Mouse (Mus musculus): ENCODE data around the gene Arhgef15. TPM values are rescaled to one million over a fixed set of nuclear protein-coding genes. Genes with fewer than 3 reads are reported as not detected.

The Arhgef15 gene
- polyA plus RNA-seq, 1 experiment from 2014 or later: 27.3 TPM

DNA sequence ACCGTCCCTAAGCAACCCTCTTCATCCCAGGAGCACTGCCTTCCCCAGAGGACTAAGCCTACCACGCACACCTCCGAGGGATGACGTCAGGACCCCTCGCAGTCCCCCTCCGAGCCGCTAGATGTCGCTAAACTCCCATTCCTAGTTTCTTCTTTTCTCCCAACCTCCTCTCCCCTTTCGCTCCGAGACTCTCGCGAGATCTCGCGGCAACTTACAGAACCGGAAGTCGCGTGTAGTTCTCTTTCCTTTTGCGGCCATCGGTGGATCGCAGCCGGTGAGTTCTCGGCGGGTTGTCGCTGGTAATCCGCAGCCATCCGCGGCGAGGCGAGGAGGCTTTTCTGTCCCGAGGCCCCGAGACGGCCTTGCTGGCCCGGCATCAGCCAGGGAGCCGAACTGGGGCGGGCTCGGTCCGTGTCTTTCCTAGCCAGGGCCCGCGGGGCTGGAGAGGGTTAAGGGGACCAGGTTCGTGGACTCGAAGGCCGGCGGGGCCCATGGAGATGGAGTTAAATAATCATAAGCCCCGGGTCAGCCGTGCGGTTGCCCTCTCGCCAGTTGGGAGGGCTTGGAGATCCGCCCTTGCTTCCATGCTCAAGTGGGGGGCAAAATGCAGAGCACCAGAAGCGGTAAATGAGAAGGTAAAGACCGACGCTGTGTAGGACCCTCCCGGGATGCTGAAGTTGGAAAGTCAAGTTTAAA, 55.8 kb downstream of the Arhgef15 start, which contains the start of gene Rpl26:
Rpl26 (plus strand) TSS at position 233 of the 696 bp plus-strand sequence.
- peak within 1 kb of the TSS; percentile 96 for H3K9ac ChIP-seq (replicated peaks)
- H3K27me3 ChIP-seq (replicated peaks): 0 out of 2 replicates have a peak, but pooled peaks cover 4% of the 10 kb centered on the region
- H3K9me3 ChIP-seq (replicated peaks): no peaks in the 10 kb centered on the region
- H3K4me1 ChIP-seq: peaks cover 20% of the 10 kb centered on the region
- under 1% methylated on average over 52 of the region's 52 CpGs for WGBS
- peaks cover 34% of the 10 kb centered on the region for H3K36me3 ChIP-seq
- H3K4me3 ChIP-seq (replicated peaks): peak within 1 kb of the TSS; percentile 93
- peak within 1 kb of the TSS; percentile 94 for H3K27ac ChIP-seq (replicated peaks)
- peak; percentile 90 for ATAC-seq (ENCODE audit: low FRiP score)
- H3K4me2 ChIP-seq: peak within 1 kb of the TSS; percentile 80

DNA sequence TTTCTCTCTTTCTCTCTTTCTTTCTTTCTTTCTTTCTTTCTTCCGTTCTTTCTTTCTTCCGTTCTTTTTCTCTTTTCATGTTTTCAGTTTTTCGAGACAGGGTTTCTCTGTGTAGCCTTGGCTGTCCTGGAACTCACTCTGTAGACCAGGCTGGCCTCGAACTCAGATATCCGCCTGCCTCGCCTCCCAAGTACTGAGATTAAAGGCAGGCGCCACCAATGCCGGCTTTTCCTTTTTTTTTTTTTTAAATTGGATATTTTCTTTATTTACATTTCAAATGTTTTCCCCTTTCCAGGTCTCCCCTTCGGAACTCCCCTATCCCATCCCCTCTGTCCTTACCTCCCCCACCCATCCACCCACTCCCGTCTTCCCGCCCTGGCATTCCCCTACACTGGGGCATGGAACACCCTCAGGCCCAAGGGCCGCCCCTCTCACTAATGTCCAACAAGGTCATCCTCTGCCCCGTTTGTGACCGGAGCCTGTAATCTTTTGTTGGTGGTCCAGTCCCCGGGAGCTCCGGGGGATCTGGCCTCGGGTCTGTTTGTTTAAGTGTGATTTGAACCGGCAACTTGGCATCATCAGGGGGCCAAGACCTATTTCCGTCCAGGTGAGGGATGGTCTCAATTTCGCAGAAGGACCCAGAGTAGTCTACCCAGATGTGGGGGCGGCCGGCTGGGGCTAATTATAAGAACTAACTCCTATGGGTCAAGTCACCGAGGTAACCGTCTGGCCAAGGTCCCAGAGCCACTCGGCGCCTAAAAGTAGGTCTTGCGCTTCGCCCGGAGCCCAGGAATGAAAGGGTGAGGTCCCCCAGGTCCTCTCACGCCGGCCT, 56.5 kb downstream of the Arhgef15 start:
- H3K27ac ChIP-seq (replicated peaks): no peak overlapping the region
- H3K9ac ChIP-seq (replicated peaks): peak overlapping the region; percentile 51
- peaks cover 26% of the 10 kb centered on the region for H3K36me3 ChIP-seq
- H3K9me3 ChIP-seq (replicated peaks): no peaks in the 10 kb centered on the region
- 29% methylated on average over 31 of the region's 31 CpGs for WGBS
- 0 out of 2 replicates have a peak, but pooled peaks cover 4% of the 10 kb centered on the region for H3K27me3 ChIP-seq (replicated peaks)
- H3K4me3 ChIP-seq (replicated peaks): peak overlapping the region; percentile 93
- H3K4me1 ChIP-seq: peaks cover 20% of the 10 kb centered on the region
- H3K4me2 ChIP-seq: peak overlapping the region; percentile 80
- ATAC-seq (ENCODE audit: low FRiP score): peak; percentile 45

DNA sequence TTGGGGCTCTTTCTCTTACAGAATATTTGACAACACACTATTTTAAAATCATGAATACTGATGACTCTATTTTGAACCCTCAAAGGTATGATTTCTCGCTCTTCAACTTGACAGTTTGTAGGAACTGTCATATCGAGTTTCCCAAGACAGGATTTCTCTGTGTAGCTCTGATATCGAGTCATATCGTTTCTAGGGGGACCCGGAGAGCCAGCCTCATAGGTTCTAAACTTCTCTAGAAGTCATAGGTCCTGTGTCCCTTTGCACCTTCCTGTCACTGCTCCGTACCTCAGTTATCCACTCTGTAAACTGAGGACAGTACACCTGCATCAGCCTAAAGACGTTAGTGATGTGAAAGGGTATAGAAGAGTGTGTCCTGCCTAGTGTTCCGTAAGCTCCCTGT, 57.5 kb downstream of the Arhgef15 start:
- peaks cover 17% of the 10 kb centered on the region for H3K4me1 ChIP-seq
- H3K27ac ChIP-seq (replicated peaks): no peak overlapping the region
- peaks cover 17% of the 10 kb centered on the region for H3K36me3 ChIP-seq
- ATAC-seq (ENCODE audit: low FRiP score): no peak
- 93% methylated on average over 8 of the region's 8 CpGs for WGBS
- no peak overlapping the region for H3K9ac ChIP-seq (replicated peaks)
- 0 out of 2 replicates have a peak, but pooled peaks cover 4% of the 10 kb centered on the region for H3K27me3 ChIP-seq (replicated peaks)
- H3K9me3 ChIP-seq (replicated peaks): no peaks in the 10 kb centered on the region
- H3K4me2 ChIP-seq: no peak overlapping the region
- no peak overlapping the region for H3K4me3 ChIP-seq (replicated peaks)

DNA sequence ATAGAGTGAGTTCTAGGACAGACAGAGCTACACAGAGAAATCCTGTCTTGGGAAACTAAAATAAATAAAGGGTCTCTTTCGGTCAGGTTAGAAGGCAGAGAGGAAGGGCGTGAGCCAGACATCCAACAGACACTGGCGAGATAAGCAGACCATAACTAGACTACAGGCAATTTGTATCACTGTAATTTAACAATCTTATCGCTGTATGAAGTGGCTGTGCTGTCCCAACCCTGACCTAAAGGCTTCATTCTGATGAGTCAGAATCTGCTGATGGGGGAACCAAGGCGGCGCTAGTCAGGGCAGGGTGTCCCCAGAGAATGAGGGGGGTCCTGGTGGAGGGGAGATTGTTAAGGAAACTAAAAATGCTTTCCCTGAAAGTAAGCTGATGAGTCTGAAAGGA, 58.5 kb downstream of the Arhgef15 start:
- H3K27ac ChIP-seq (replicated peaks): no peak overlapping the region
- peaks cover 17% of the 10 kb centered on the region for H3K4me1 ChIP-seq
- 94% methylated on average over 6 of the region's 6 CpGs for WGBS
- H3K36me3 ChIP-seq: peaks cover 8% of the 10 kb centered on the region
- H3K4me3 ChIP-seq (replicated peaks): no peak overlapping the region
- no peak overlapping the region for H3K4me2 ChIP-seq
- ATAC-seq (ENCODE audit: low FRiP score): no peak
- H3K9me3 ChIP-seq (replicated peaks): no peaks in the 10 kb centered on the region
- H3K27me3 ChIP-seq (replicated peaks): 0 out of 2 replicates have a peak, but pooled peaks cover 4% of the 10 kb centered on the region
- no peak overlapping the region for H3K9ac ChIP-seq (replicated peaks)

DNA sequence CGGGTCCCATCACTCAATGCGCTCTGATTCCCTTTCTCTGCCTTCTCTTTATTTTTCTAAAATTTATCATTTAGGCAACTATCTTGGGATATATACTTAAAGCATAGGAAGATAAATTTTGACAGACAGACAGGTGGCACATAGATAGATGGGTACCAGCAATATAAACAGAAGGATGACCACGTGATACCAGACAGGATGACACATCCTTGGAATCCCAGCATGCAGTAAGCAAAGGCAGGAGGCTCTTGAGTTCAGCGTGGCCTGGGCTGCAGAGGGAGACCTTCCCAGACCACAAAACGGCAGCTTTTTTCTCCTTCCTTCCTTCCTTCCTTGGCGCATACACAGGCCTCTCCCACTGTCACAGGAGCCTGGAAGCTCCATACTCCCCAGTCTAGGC, 59.4 kb downstream of the Arhgef15 start:
- WGBS: 75% methylated on average over 6 of the region's 6 CpGs

DNA sequence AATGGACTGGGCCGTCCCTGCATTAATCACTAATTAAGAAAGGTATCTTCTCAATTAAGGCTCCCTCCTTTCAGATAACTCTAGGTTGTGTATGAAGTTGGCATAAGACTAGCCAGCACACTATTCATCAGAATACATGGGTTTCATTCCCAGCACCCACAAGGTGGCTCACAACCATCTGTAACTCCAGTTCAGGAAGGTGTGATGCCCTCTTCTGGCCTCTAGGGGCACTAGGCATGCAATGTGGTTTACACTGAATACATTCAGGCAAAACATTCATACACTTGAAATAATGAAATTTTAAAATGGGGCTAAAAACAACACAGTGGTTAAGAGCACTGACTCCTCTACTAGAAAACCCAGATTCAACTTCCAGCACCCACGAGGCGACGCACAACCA, 60.2 kb downstream of the Arhgef15 start:
- no peak overlapping the region for H3K27ac ChIP-seq (replicated peaks)
- 49% methylated on average over 4 of the region's 4 CpGs for WGBS
- 0 out of 2 replicates have a peak, but pooled peaks cover 4% of the 10 kb centered on the region for H3K27me3 ChIP-seq (replicated peaks)
- no peaks in the 10 kb centered on the region for H3K9me3 ChIP-seq (replicated peaks)
- ATAC-seq (ENCODE audit: low FRiP score): no peak
- peaks cover 5% of the 10 kb centered on the region for H3K4me1 ChIP-seq
- no peaks in the 10 kb centered on the region for H3K36me3 ChIP-seq
- H3K9ac ChIP-seq (replicated peaks): no peak overlapping the region
- no peak overlapping the region for H3K4me2 ChIP-seq
- H3K4me3 ChIP-seq (replicated peaks): no peak overlapping the region

More for the DNA sequence above, 59.4 kb downstream of the Arhgef15 start:
- H3K9ac ChIP-seq (replicated peaks): no peak overlapping the region
- no peak overlapping the region for H3K4me3 ChIP-seq (replicated peaks)
- H3K27me3 ChIP-seq (replicated peaks): 0 out of 2 replicates have a peak, but pooled peaks cover 4% of the 10 kb centered on the region
- no peak for ATAC-seq (ENCODE audit: low FRiP score)
- no peaks in the 10 kb centered on the region for H3K9me3 ChIP-seq (replicated peaks)
- H3K4me1 ChIP-seq: peaks cover 12% of the 10 kb centered on the region
- no peak overlapping the region for H3K27ac ChIP-seq (replicated peaks)
- no peaks in the 10 kb centered on the region for H3K36me3 ChIP-seq
- H3K4me2 ChIP-seq: no peak overlapping the region

DNA sequence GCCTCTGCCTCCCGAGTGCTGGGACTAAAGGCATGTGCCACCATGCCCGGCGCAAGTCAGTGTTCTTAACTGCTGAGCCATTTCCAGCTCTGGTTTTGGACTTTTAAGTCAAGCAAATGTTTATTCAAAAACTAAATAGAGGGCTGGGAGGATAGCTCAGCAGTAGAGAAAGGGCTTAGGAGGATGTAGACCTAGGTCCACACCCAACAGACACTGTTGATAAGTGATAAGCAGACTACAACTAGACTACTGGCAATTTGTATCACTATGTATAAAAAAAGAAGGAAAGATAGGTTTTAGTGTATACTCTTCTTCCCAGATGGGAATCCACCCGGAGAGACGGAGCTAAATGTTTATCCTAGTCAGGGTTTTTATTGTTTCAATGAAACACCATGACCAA, 61.0 kb downstream of the Arhgef15 start:
- WGBS: 96% methylated on average over 5 of the region's 5 CpGs
- H3K4me1 ChIP-seq: peaks cover 5% of the 10 kb centered on the region
- no peak for ATAC-seq (ENCODE audit: low FRiP score)

DNA sequence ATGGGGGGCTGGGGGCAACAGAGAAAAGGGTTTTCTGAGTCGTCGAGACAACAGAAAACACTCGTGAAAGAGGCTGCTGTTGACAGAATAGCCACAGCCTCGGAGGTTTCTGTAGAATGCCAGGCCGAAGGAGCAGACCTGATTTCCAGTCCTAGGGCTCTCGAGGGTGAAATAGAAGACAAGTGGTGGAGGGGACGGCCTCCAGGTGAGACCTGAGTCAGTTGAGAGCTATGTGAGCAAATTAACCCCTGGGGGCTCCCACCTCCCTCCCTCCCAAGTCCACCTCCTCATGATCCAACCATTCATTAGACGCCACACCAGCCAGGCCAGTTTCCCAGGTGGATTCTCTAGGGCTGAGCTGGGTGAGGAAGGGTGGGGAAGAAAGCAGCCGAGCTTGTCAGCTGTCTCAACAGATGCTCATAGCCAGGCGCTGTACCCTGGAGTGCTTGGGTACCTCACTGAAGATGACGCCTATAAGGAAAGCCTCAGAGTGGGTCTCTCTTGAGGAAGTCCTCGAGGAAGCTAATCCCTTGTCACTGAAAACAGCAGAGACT, 63.3 kb downstream of the Arhgef15 start:
- Histone ChIP-seq H3K27ac (replicated peaks) (no peak overlapping the region), H3K9ac (replicated peaks) (no peak overlapping the region), H3K4me1 (no peaks in the 10 kb centered on the region), H3K4me2 (no peak overlapping the region), H3K4me3 (replicated peaks) (no peak overlapping the region), H3K36me3 (no peaks in the 10 kb centered on the region), H3K27me3 (replicated peaks) (0 out of 2 replicates have a peak, but pooled peaks cover 2% of the 10 kb centered on the region), H3K9me3 (replicated peaks) (no peaks in the 10 kb centered on the region)
- WGBS: 73% methylated on average over 12 of the region's 12 CpGs
- ATAC-seq (ENCODE audit: low FRiP score): no peak

More for the DNA sequence above, 61.0 kb downstream of the Arhgef15 start:
- H3K27ac ChIP-seq (replicated peaks): no peak overlapping the region
- H3K4me3 ChIP-seq (replicated peaks): no peak overlapping the region
- H3K9ac ChIP-seq (replicated peaks): no peak overlapping the region
- 0 out of 2 replicates have a peak, but pooled peaks cover 4% of the 10 kb centered on the region for H3K27me3 ChIP-seq (replicated peaks)
- H3K4me2 ChIP-seq: no peak overlapping the region
- no peaks in the 10 kb centered on the region for H3K36me3 ChIP-seq
- H3K9me3 ChIP-seq (replicated peaks): no peaks in the 10 kb centered on the region

Small RNAs within 50 kb of the gene (microRNA-seq; reads per million reads assigned to microRNA genes)
- 4.7 reads per million, percentile 18 among the genes with 10 or more reads in this experiment for gene Mir3062

Other genes starting within 250 kb of the Arhgef15 start
- gene Ndel1, start 85.6 kb downstream of the Arhgef15 start, polyA plus RNA-seq (2015; fragmentation: Nextera tagmentation; extraction: Ambion mirVana): 111 and 115 TPM in 2 replicates
- gene Rnf222, start 68.9 kb downstream of the Arhgef15 start, polyA plus RNA-seq (2015; fragmentation: Nextera tagmentation; extraction: Ambion mirVana): not detected in 2 replicates
- gene Rpl26, start 55.9 kb downstream of the Arhgef15 start, polyA plus RNA-seq (2015; fragmentation: Nextera tagmentation; extraction: Ambion mirVana): 597 and 626 TPM in 2 replicates
- gene Odf4, start 30.4 kb downstream of the Arhgef15 start, polyA plus RNA-seq (2015; fragmentation: Nextera tagmentation; extraction: Ambion mirVana): 0.64 and 1.3 TPM in 2 replicates
- gene Slc25a35, start 10.7 kb upstream of the Arhgef15 start, polyA plus RNA-seq (2015; fragmentation: Nextera tagmentation; extraction: Ambion mirVana): 1.9 and 2.1 TPM in 2 replicates
- gene Rangrf, start 17.7 kb upstream of the Arhgef15 start, polyA plus RNA-seq (2015; fragmentation: Nextera tagmentation; extraction: Ambion mirVana): 33.7 and 33.9 TPM in 2 replicates
- gene Pfas, start 51.0 kb upstream of the Arhgef15 start, polyA plus RNA-seq (2015; fragmentation: Nextera tagmentation; extraction: Ambion mirVana): 15.5 and 20.2 TPM in 2 replicates
- 53.4 and 55.0 TPM in 2 replicates for gene Ctc1, start 58.4 kb upstream of the Arhgef15 start, polyA plus RNA-seq (2015; fragmentation: Nextera tagmentation; extraction: Ambion mirVana)
- 15.6 and 47.4 TPM in 2 replicates for gene Aurkb, start 88.2 kb upstream of the Arhgef15 start, polyA plus RNA-seq (2015; fragmentation: Nextera tagmentation; extraction: Ambion mirVana)
- 20.6 and 24.0 TPM in 2 replicates for gene Borcs6, start 102.2 kb upstream of the Arhgef15 start, polyA plus RNA-seq (2015; fragmentation: Nextera tagmentation; extraction: Ambion mirVana)
- 33.3 and 39.2 TPM in 2 replicates for gene Tmem107, start 113.3 kb upstream of the Arhgef15 start, polyA plus RNA-seq (2015; fragmentation: Nextera tagmentation; extraction: Ambion mirVana)
- gene Vamp2, start 131.0 kb upstream of the Arhgef15 start, polyA plus RNA-seq (2015; fragmentation: Nextera tagmentation; extraction: Ambion mirVana): 347 and 355 TPM in 2 replicates
- gene Per1, start 137.7 kb upstream of the Arhgef15 start, polyA plus RNA-seq (2015; fragmentation: Nextera tagmentation; extraction: Ambion mirVana): 10.0 and 11.9 TPM in 2 replicates
- gene Hes7, start 162.9 kb upstream of the Arhgef15 start, polyA plus RNA-seq (2015; fragmentation: Nextera tagmentation; extraction: Ambion mirVana): 0.68 and 1.0 TPM in 2 replicates
- 0.63 TPM in 2 replicates for gene 9130213A22Rik, start 165.1 kb upstream of the Arhgef15 start, polyA plus RNA-seq (2015; fragmentation: Nextera tagmentation; extraction: Ambion mirVana)
- 4.3 and 6.1 TPM in 2 replicates for gene Aloxe3, start 168.4 kb upstream of the Arhgef15 start, polyA plus RNA-seq (2015; fragmentation: Nextera tagmentation; extraction: Ambion mirVana)
- gene Alox12b, start 199.5 kb upstream of the Arhgef15 start, polyA plus RNA-seq (2015; fragmentation: Nextera tagmentation; extraction: Ambion mirVana): 0.95 and 1.0 TPM in 2 replicates
- gene Alox8, start 240.4 kb upstream of the Arhgef15 start, polyA plus RNA-seq (2015; fragmentation: Nextera tagmentation; extraction: Ambion mirVana): 0.36 TPM in 2 replicates

All from neural tube, embryonic 15.5 days (tissue).